Mouse (Mus musculus) embryo, embryonic 9.5 days (tissue): ENCODE measurements at regions not wholly inside any gene's neighbourhood (a gene's known extent, or its start where the extent isn't known, plus 50 kb on each side); places are given as distances from the start of the nearest gene placed in this dataset.

Source experiments
- DNase-seq: peaks from one replicate; pipeline ENCODE4 v3.0.0-alpha.2; 2017; ENCODE audit errors: extremely low spot score

GRCm38 (mm10) chr6:51162208-51163082 is 270.0 kb upstream of the Nfe2l3 start:
- no peak for DNase-seq

GRCm38 (mm10) chr6:51163266-51163665 is 269.2 kb upstream of the Nfe2l3 start:
- DNase-seq = no peak

- DNase-seq = no peak
Observed at GRCm38 (mm10) chr6:51163882-51164281, 268.6 kb upstream of the Nfe2l3 start.

- no peak for DNase-seq
Observed at GRCm38 (mm10) chr6:51167028-51167427, 265.4 kb upstream of the Nfe2l3 start.

GRCm38 (mm10) chr6:51168048-51168447 is 264.4 kb upstream of the Nfe2l3 start:
- peak; percentile 92 for DNase-seq

- DNase-seq = peak; percentile 82
Observed at GRCm38 (mm10) chr6:51168775-51169695, 263.4 kb upstream of the Nfe2l3 start.

- DNase-seq = no peak
Observed at GRCm38 (mm10) chr6:51169971-51170411, 262.5 kb upstream of the Nfe2l3 start.

GRCm38 (mm10) chr6:51170414-51170813 is 262.1 kb upstream of the Nfe2l3 start:
- DNase-seq = peak; percentile 86

- DNase-seq = peak; percentile 86
Observed at GRCm38 (mm10) chr6:51170871-51171270, 261.6 kb upstream of the Nfe2l3 start.

- peak; percentile 79 for DNase-seq
Observed at GRCm38 (mm10) chr6:51171761-51172160, 260.7 kb upstream of the Nfe2l3 start.

GRCm38 (mm10) chr6:51172331-51172791 is 260.1 kb upstream of the Nfe2l3 start:
- DNase-seq = no peak

- DNase-seq = peak; percentile 95
Observed at GRCm38 (mm10) chr6:51172856-51173619, 259.4 kb upstream of the Nfe2l3 start.

- no peak for DNase-seq
Observed at GRCm38 (mm10) chr6:51173620-51174442, 258.6 kb upstream of the Nfe2l3 start.

- no peak for DNase-seq
Observed at GRCm38 (mm10) chr6:51174443-51175021, 257.9 kb upstream of the Nfe2l3 start.

GRCm38 (mm10) chr6:51175616-51176590 is 256.6 kb upstream of the Nfe2l3 start:
- DNase-seq = no peak

- DNase-seq = no peak
Observed at GRCm38 (mm10) chr6:51176791-51177433, 255.6 kb upstream of the Nfe2l3 start.

GRCm38 (mm10) chr6:51177701-51178060 is 254.8 kb upstream of the Nfe2l3 start:
- no peak for DNase-seq

- peak; percentile 97 for DNase-seq
Observed at GRCm38 (mm10) chr6:51178061-51178791, 254.2 kb upstream of the Nfe2l3 start.
